In the genomic region with DNA sequence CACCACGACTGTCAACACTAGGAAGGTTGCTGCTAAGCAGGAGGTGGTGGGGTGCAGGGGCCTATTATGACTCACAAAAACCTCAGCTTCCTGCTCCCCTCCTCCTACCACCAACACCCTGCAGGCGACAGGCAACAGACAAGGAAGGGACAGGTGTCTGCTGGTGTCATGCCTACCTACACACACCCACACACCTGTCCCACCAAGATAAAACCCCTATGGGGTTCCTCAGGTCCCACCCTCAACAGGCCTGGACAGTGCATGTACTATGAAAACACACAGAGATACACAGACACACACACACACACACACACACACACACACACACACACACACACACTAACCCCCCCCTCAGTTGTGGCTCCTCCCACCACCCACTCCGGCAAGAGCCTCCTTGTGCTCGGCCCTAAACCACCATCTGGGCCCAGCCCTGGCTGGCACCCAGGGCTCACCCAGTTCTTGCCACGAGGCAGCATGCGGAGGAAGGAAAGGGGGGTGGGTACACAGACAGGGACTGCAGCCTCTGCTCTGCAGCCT, we compare ENCODE assay signal across 9 mouse cellular contexts. TPM values are rescaled to one million over a fixed set of nuclear protein-coding genes. Genes with fewer than 3 reads are reported as not detected.
DNase-seq lines count a peak whose midpoint lies in the region; ATAC-seq and TF ChIP-seq lines count a peak whose summit lies in the region.
"Had no signal": no experiment of that assay in that cellular context is flagged by ENCODE, and none has a peak within 500 bp of the region (broad histone marks: within the 10 kb centered on the region; RNA-seq: fewer than 3 reads in every experiment).

No protein-coding gene starts in this region.

- no peak overlapping the region for H3K4me3 ChIP-seq in forebrain, embryonic 13.5 days
- no peak overlapping the region for H3K4me3 ChIP-seq in forebrain, embryonic 11.5 days (ENCODE audit: low read depth, low read length)
- H3K4me3 ChIP-seq in liver, embryonic 14.5 days (ENCODE audit: insufficient read depth in 1 of 2, low read depth in 2 of 2, low read length in 2 of 2) = no peak overlapping the region
- H3K4me3 ChIP-seq in stomach, embryonic 16.5 days (replicated peaks; ENCODE audit: low read length) = no peak overlapping the region
- H3K4me3 ChIP-seq in hindbrain, embryonic 11.5 days (ENCODE audit: low read depth, low read length) = no peak overlapping the region
- H3K4me3 ChIP-seq: hindbrain, embryonic 15.5 days had no signal

- TF ChIP-seq EP300 in liver, embryonic 14.5 days (IDR thresholded peaks at IDR 0.05; ENCODE audit: low read depth) = no peak

- H3K4me1 ChIP-seq in forebrain, embryonic 13.5 days = peaks cover 44% of the 10 kb centered on the region
- peaks cover 8% of the 10 kb centered on the region; the same call in 1 of the 2 replicates for H3K4me1 ChIP-seq in forebrain, embryonic 11.5 days (replicated peaks; ENCODE audit: control insufficient read depth, insufficient read depth, low read length)
- peaks cover 8 to 26% of the 10 kb centered on the region in 2 experiments; a peak in 3 of 4 replicates for H3K4me1 ChIP-seq in liver, embryonic 14.5 days (replicated peaks; ENCODE audit: control insufficient read depth in 2 of 2, insufficient read depth in 2 of 2, low read length in 1 of 2)
- H3K4me1 ChIP-seq in stomach, embryonic 16.5 days (ENCODE audit: control insufficient read depth, insufficient read depth, low read length) = peaks cover 21% of the 10 kb centered on the region
- no peaks in the 10 kb centered on the region; the same call in 1 of the 2 replicates for H3K4me1 ChIP-seq in hindbrain, embryonic 11.5 days (replicated peaks; ENCODE audit: control insufficient read depth, insufficient read depth, low read length)

- no peak for DNase-seq in forebrain, embryonic 11.5 days (ENCODE audit: low spot score)
- DNase-seq in B cell, adult 2 months = peak; percentile 63 to 67
- DNase-seq in cerebellum, postnatal 36 days = peak; percentile 63 to 76
- no peak for DNase-seq in liver, embryonic 14.5 days (ENCODE audit: low read depth in 3 of 3, low spot score in 3 of 3)
- DNase-seq in hindbrain, embryonic 11.5 days (ENCODE audit: low spot score) = no peak
- no peak for DNase-seq in gastrocnemius, postnatal 14 days

- intact Hi-C loops in gastrocnemius, postnatal 14 days (cut with DNase I; ENCODE audit: low total_unique reads) = no loop called here

- 69% methylated on average over 6 of the region's 6 CpGs for WGBS in forebrain, embryonic 13.5 days
- WGBS in forebrain, embryonic 11.5 days = 84% methylated on average over 6 of the region's 6 CpGs
- WGBS in liver, embryonic 14.5 days (ENCODE audit: insufficient replicate concordance) = 13% methylated on average over 6 of the region's 6 CpGs
- WGBS in stomach, embryonic 16.5 days = 56% methylated on average over 6 of the region's 6 CpGs
- 83% methylated on average over 6 of the region's 6 CpGs for WGBS in hindbrain, embryonic 11.5 days

- peak overlapping the region; percentile 28; the same call in 1 of the 2 replicates for H3K27ac ChIP-seq in forebrain, embryonic 13.5 days
- H3K27ac ChIP-seq in forebrain, embryonic 11.5 days (ENCODE audit: low read depth, low read length) = no peak overlapping the region
- H3K27ac ChIP-seq in liver, embryonic 14.5 days = no peak overlapping the region
- H3K27ac ChIP-seq in stomach, embryonic 16.5 days (ENCODE audit: low read length) = no peak overlapping the region
- no peak overlapping the region for H3K27ac ChIP-seq in hindbrain, embryonic 11.5 days (ENCODE audit: low read depth, low read length)
- H3K27ac ChIP-seq: hindbrain, embryonic 15.5 days had no signal

- no peaks in the 10 kb centered on the region for H3K9me3 ChIP-seq in forebrain, embryonic 13.5 days (replicated peaks)
- H3K9me3 ChIP-seq in forebrain, embryonic 11.5 days (ENCODE audit: control insufficient read depth, low read length) = no peaks in the 10 kb centered on the region
- H3K9me3 ChIP-seq in liver, embryonic 14.5 days (ENCODE audit: control insufficient read depth, low read length) = no peaks in the 10 kb centered on the region
- H3K9me3 ChIP-seq in stomach, embryonic 16.5 days (replicated peaks; ENCODE audit: control insufficient read depth, low read length) = no peaks in the 10 kb centered on the region
- no peaks in the 10 kb centered on the region for H3K9me3 ChIP-seq in hindbrain, embryonic 11.5 days (ENCODE audit: control insufficient read depth, low read length)
- H3K9me3 ChIP-seq: hindbrain, embryonic 15.5 days had no signal

- no peaks in the 10 kb centered on the region for H3K27me3 ChIP-seq in forebrain, embryonic 13.5 days
- no peaks in the 10 kb centered on the region for H3K27me3 ChIP-seq in forebrain, embryonic 11.5 days (ENCODE audit: control insufficient read depth, insufficient read depth, low read length)
- H3K27me3 ChIP-seq in liver, embryonic 14.5 days (ENCODE audit: control insufficient read depth, insufficient read depth, low read length) = no peaks in the 10 kb centered on the region
- no peaks in the 10 kb centered on the region for H3K27me3 ChIP-seq in stomach, embryonic 16.5 days (ENCODE audit: control insufficient read depth, insufficient read depth, low read length)
- no peaks in the 10 kb centered on the region for H3K27me3 ChIP-seq in hindbrain, embryonic 11.5 days (ENCODE audit: control insufficient read depth, insufficient read depth, low read length)
- H3K27me3 ChIP-seq: hindbrain, embryonic 15.5 days had no signal

- H3K36me3 ChIP-seq in forebrain, embryonic 13.5 days (ENCODE audit: poor library complexity, severe bottlenecking) = peaks cover 24% of the 10 kb centered on the region
- peaks cover 4% of the 10 kb centered on the region for H3K36me3 ChIP-seq in forebrain, embryonic 11.5 days (ENCODE audit: control insufficient read depth, insufficient read depth, low read length)
- peaks cover 6% of the 10 kb centered on the region for H3K36me3 ChIP-seq in liver, embryonic 14.5 days (replicated peaks; ENCODE audit: control insufficient read depth, insufficient read depth, low read depth)
- H3K36me3 ChIP-seq in stomach, embryonic 16.5 days (ENCODE audit: control insufficient read depth, insufficient read depth, low read length) = 0 out of 2 replicates have a peak, but pooled peaks cover 9% of the 10 kb centered on the region
- no peaks in the 10 kb centered on the region for H3K36me3 ChIP-seq in hindbrain, embryonic 11.5 days (ENCODE audit: control insufficient read depth, insufficient read depth, low read length)

- no peak overlapping the region for H3K9ac ChIP-seq in forebrain, embryonic 13.5 days
- no peak overlapping the region for H3K9ac ChIP-seq in forebrain, embryonic 11.5 days (ENCODE audit: low read length)
- peak overlapping the region; percentile 13; the same call in 1 of the 2 replicates for H3K9ac ChIP-seq in liver, embryonic 14.5 days (replicated peaks)
- peak overlapping the region; percentile 33; the same call in 1 of the 2 replicates for H3K9ac ChIP-seq in stomach, embryonic 16.5 days (ENCODE audit: low read length)
- H3K9ac ChIP-seq in hindbrain, embryonic 11.5 days (ENCODE audit: low read depth, low read length) = no peak overlapping the region
- H3K9ac ChIP-seq: hindbrain, embryonic 15.5 days had no signal

- ATAC-seq in forebrain, embryonic 13.5 days = no peak
- ATAC-seq in forebrain, embryonic 11.5 days (replicated peaks; ENCODE audit: low FRiP score) = no peak
- peak; percentile 9; the same call in 1 of the 2 replicates for ATAC-seq in liver, embryonic 14.5 days (ENCODE audit: insufficient read depth)
- ATAC-seq in stomach, embryonic 16.5 days (ENCODE audit: insufficient read depth, low FRiP score) = no peak
- no peak for ATAC-seq in hindbrain, embryonic 11.5 days (ENCODE audit: low FRiP score)

- H3K4me2 ChIP-seq in forebrain, embryonic 13.5 days = no peak overlapping the region
- no peak overlapping the region for H3K4me2 ChIP-seq in forebrain, embryonic 11.5 days (ENCODE audit: low read depth, low read length, severe bottlenecking)
- peak overlapping the region; percentile 6; the same call in 1 of the 2 replicates for H3K4me2 ChIP-seq in liver, embryonic 14.5 days (ENCODE audit: low read depth)
- no peak overlapping the region for H3K4me2 ChIP-seq in stomach, embryonic 16.5 days (ENCODE audit: low read depth, low read length)
- no peak overlapping the region for H3K4me2 ChIP-seq in hindbrain, embryonic 11.5 days (replicated peaks; ENCODE audit: low read depth, low read length)
- H3K4me2 ChIP-seq: hindbrain, embryonic 15.5 days had no signal

- TF ChIP-seq CTCF in liver, embryonic 14.5 days (IDR thresholded peaks at IDR 0.05; ENCODE audit: low read depth) = no peak

RNA-seq across cellular contexts. Expression of a gene that starts 5.1 kb away (rescaled TPM):
- polyA plus RNA-seq in forebrain, embryonic 13.5 days (2015; fragmentation: Nextera tagmentation; extraction: Ambion mirVana) = 66.0 and 76.1 TPM in 2 replicates
- polyA plus RNA-seq in forebrain, embryonic 11.5 days (2014; fragmentation: Nextera tagmentation; extraction: Ambion mirVana) = 76.5 and 87.8 TPM in 2 replicates
- 20.8 and 29.3 TPM in 2 replicates for polyA plus RNA-seq in liver, embryonic 14.5 days (2012; rRNA removed)
- 17.8 and 23.5 TPM in 2 replicates for polyA plus RNA-seq in liver, embryonic 14.5 days (2014; fragmentation: Nextera tagmentation; extraction: Ambion mirVana)
- polyA plus RNA-seq in stomach, embryonic 16.5 days (2015; fragmentation: Nextera tagmentation; extraction: Ambion mirVana) = 47.6 and 49.5 TPM in 2 replicates
- polyA plus RNA-seq in hindbrain, embryonic 11.5 days (2014; fragmentation: Nextera tagmentation; extraction: Ambion mirVana) = 57.4 and 66.4 TPM in 2 replicates
- 10 to 100 TPM; 51.2 to 51.5 TPM for total RNA-seq in gastrocnemius, postnatal 14 days (2021)

RNA-seq across cellular contexts. Expression of a gene that starts 12.5 kb away (rescaled TPM):
- not detected in 2 replicates for polyA plus RNA-seq in forebrain, embryonic 13.5 days (2015; fragmentation: Nextera tagmentation; extraction: Ambion mirVana)
- 0.15 TPM in 1 of 2 replicates, not detected in the other for polyA plus RNA-seq in forebrain, embryonic 11.5 days (2014; fragmentation: Nextera tagmentation; extraction: Ambion mirVana)
- 2.5 and 2.7 TPM in 2 replicates for polyA plus RNA-seq in liver, embryonic 14.5 days (2012; rRNA removed)
- polyA plus RNA-seq in liver, embryonic 14.5 days (2014; fragmentation: Nextera tagmentation; extraction: Ambion mirVana) = 1.2 and 1.6 TPM in 2 replicates
- 0.71 and 0.99 TPM in 2 replicates for polyA plus RNA-seq in stomach, embryonic 16.5 days (2015; fragmentation: Nextera tagmentation; extraction: Ambion mirVana)
- polyA plus RNA-seq in hindbrain, embryonic 11.5 days (2014; fragmentation: Nextera tagmentation; extraction: Ambion mirVana) = 0.12 TPM in 1 of 2 replicates, not detected in the other
- not detected for total RNA-seq in gastrocnemius, postnatal 14 days (2021)
- polyA plus RNA-seq: hindbrain, embryonic 15.5 days had no signal

RNA-seq across cellular contexts. Expression of a gene that starts 24.2 kb away (rescaled TPM):
- polyA plus RNA-seq in forebrain, embryonic 13.5 days (2015; fragmentation: Nextera tagmentation; extraction: Ambion mirVana) = not detected in 2 replicates
- not detected in 2 replicates for polyA plus RNA-seq in forebrain, embryonic 11.5 days (2014; fragmentation: Nextera tagmentation; extraction: Ambion mirVana)
- 9.7 and 11.2 TPM in 2 replicates for polyA plus RNA-seq in liver, embryonic 14.5 days (2012; rRNA removed)
- polyA plus RNA-seq in liver, embryonic 14.5 days (2014; fragmentation: Nextera tagmentation; extraction: Ambion mirVana) = 10.2 and 10.8 TPM in 2 replicates
- polyA plus RNA-seq in stomach, embryonic 16.5 days (2015; fragmentation: Nextera tagmentation; extraction: Ambion mirVana) = 0.54 and 0.66 TPM in 2 replicates
- not detected in 2 replicates for polyA plus RNA-seq in hindbrain, embryonic 11.5 days (2014; fragmentation: Nextera tagmentation; extraction: Ambion mirVana)
- not detected for total RNA-seq in gastrocnemius, postnatal 14 days (2021)
- polyA plus RNA-seq: hindbrain, embryonic 15.5 days had no signal

RNA-seq across cellular contexts. Expression of a gene that starts 45.4 kb away (rescaled TPM):
- polyA plus RNA-seq in forebrain, embryonic 13.5 days (2015; fragmentation: Nextera tagmentation; extraction: Ambion mirVana) = 34.4 and 38.6 TPM in 2 replicates
- polyA plus RNA-seq in forebrain, embryonic 11.5 days (2014; fragmentation: Nextera tagmentation; extraction: Ambion mirVana) = 43.7 and 47.3 TPM in 2 replicates
- polyA plus RNA-seq in liver, embryonic 14.5 days (2012; rRNA removed) = 12.3 and 15.1 TPM in 2 replicates
- polyA plus RNA-seq in liver, embryonic 14.5 days (2014; fragmentation: Nextera tagmentation; extraction: Ambion mirVana) = 17.2 and 18.9 TPM in 2 replicates
- 66.9 and 79.1 TPM in 2 replicates for polyA plus RNA-seq in stomach, embryonic 16.5 days (2015; fragmentation: Nextera tagmentation; extraction: Ambion mirVana)
- 25.4 and 26.8 TPM in 2 replicates for polyA plus RNA-seq in hindbrain, embryonic 11.5 days (2014; fragmentation: Nextera tagmentation; extraction: Ambion mirVana)
- total RNA-seq in gastrocnemius, postnatal 14 days (2021) = 10 to 100 TPM; 16.9 to 18.3 TPM

RNA-seq across cellular contexts. Expression of a gene that starts 45.5 kb away (rescaled TPM):
- 156 and 170 TPM in 2 replicates for polyA plus RNA-seq in forebrain, embryonic 13.5 days (2015; fragmentation: Nextera tagmentation; extraction: Ambion mirVana)
- polyA plus RNA-seq in forebrain, embryonic 11.5 days (2014; fragmentation: Nextera tagmentation; extraction: Ambion mirVana) = 191 and 203 TPM in 2 replicates
- polyA plus RNA-seq in liver, embryonic 14.5 days (2012; rRNA removed) = 63.8 and 77.0 TPM in 2 replicates
- polyA plus RNA-seq in liver, embryonic 14.5 days (2014; fragmentation: Nextera tagmentation; extraction: Ambion mirVana) = 104 and 106 TPM in 2 replicates
- 150 and 166 TPM in 2 replicates for polyA plus RNA-seq in stomach, embryonic 16.5 days (2015; fragmentation: Nextera tagmentation; extraction: Ambion mirVana)
- polyA plus RNA-seq in hindbrain, embryonic 11.5 days (2014; fragmentation: Nextera tagmentation; extraction: Ambion mirVana) = 133 and 140 TPM in 2 replicates
- total RNA-seq in gastrocnemius, postnatal 14 days (2021) = 10 to 100 TPM; 39.0 to 40.8 TPM

Comparison
In these comparisons a context has a peak if more than half of its experiments do, and no peak if none do; other contexts are left out.
1. H3K9ac ChIP-seq: peak in liver, embryonic 14.5 days (single experiment) and stomach, embryonic 16.5 days (single experiment); none in forebrain, embryonic 13.5 days (single experiment), forebrain, embryonic 11.5 days (single experiment) and hindbrain, embryonic 11.5 days (single experiment).
2. DNase-seq: peak in B cell, adult 2 months (2 of 2) and cerebellum, postnatal 36 days (2 of 2); none in forebrain, embryonic 11.5 days (single experiment), liver, embryonic 14.5 days (0 of 3), hindbrain, embryonic 11.5 days (single experiment) and gastrocnemius, postnatal 14 days (single experiment).